Mouse (Mus musculus) induced T-regulatory cell, adult 2 months (primary cell): Measurements from ENCODE around the gene Aim2.

ENCODE experiments used
- DNase-seq: peaks from one replicate; pipeline ENCODE4 v3.0.0-alpha.2; 2012; ENCODE audit warnings: low read depth

The Aim2 gene

GRCm38 (mm10) chr1:173348527-173348926 lies 2.2 kb upstream of the Aim2 start:
- no peak for DNase-seq

GRCm38 (mm10) chr1:173349192-173349591 lies 1.5 kb upstream of the Aim2 start:
- DNase-seq: no peak

- peak; percentile 28 for DNase-seq
These were observed 733 bp upstream of the Aim2 start for GRCm38 (mm10) chr1:173349946-173350345.

DNA sequence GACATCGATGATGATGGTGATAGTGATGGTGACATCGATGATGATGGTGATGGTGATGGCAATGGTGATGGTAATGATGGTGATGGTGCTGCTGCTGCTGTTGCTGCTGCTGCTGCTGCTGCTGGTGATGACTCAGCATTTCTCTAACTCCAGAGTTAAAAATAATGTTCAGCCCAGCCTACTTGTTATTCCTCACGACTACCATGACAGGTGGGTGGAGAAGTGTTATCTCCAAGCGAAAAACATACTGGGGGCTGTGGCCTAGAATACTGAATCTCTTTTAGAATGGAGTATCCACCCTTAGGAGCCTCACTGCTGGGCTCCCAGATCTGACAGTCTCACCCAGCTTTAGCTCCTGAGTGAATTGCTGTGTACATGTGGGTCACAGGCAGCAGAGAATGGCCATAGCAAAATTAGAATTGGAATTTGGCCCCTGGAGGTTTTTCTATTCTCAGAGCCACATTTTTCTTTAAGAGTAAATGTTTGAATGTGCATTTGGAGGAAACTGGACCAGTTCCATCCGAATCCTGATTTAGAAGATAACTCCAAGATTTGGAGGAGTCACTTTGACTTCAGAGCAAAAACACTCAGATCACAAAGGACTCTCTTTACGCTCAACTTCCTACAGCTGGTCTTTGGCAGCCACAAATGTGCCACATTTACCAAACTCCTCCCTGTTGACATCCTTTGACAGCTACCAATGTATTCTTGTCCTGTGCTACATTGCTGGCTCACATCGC lies 4.6 kb downstream of the Aim2 start:
- DNase-seq: no peak

GRCm38 (mm10) chr1:173356699-173357098 lies 6.0 kb downstream of the Aim2 start:
- DNase-seq: no peak

DNA sequence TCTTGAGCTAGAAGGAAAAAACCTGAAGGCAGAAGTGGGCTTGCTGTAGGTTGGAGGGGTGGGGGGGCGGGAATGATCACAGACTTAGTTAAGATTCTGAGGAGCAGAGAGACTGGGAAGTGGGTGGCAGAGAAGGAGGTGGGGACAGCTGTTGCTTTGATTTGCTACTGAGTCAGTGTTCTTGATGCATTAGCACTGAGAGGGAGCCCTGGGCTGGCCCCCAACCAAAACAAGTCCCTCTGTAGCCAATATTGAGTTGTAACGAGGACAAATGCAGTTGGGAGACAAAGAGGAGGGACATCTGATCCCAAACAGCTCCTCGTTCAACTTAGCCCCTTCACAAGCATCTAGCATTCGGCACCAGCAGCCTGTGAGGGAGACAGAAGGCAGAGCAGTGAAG lies 7.1 kb downstream of the Aim2 start:
- no peak for DNase-seq

- no peak for DNase-seq
These were observed 9.1 kb downstream of the Aim2 start for GRCm38 (mm10) chr1:173359590-173360290.

DNA sequence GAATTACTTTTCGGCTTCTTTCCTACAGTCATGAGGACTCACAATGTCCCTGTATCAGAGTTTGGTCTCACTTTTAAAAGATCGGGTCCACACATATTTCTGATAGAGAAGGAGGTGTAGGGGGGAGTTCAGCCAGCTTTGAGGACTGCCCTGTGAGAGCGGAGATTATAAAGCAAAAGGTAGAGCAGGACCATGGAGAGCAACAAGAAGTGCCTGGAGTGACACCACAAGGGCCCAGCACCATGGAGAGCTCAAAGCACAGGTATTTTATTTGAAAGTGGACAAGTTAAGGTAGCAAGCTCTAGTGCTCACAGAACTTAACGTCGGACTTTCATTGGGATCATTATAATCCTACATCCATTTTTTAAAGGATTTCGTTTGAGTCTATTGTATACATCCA lies 11.0 kb downstream of the Aim2 start:
- peak; percentile 67 for DNase-seq

GRCm38 (mm10) chr1:173363436-173363835 lies 12.8 kb downstream of the Aim2 start:
- DNase-seq: no peak

DNA sequence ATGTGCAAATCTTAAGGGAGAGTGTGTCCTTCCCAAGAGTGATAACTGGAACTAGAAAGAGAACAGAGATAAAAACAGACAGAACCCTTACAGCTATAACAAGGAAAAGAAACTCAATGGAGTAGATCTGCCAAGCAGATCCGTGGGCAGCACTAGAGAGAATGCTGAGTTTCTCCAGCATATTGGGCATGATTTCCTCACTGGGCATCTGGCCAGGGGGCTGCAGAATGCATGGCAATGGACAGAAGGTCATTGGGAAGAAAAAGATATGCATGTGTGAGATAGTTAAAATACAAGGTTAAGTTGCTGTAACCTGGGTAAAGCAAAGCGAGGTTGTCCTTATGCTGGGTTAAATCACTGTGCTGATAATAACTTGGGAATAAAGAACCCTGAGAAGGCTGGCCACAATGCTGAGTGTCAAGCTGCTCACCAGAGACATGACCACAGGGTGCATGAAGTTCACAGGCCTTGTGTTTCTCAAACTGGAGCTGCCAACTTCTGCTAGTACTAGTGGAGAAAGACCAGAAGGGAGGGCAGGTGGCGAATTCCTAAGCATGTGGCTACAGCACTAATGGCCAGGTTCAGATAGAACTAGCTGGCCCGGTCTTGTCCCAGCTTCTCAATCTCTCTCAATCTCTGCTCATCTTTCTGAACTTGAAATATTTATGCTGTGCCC lies 13.6 kb downstream of the Aim2 start:
- DNase-seq: no peak

- no peak for DNase-seq
These were observed 15.3 kb downstream of the Aim2 start for GRCm38 (mm10) chr1:173365970-173366409.

- no peak for DNase-seq
These were observed 16.1 kb downstream of the Aim2 start for GRCm38 (mm10) chr1:173366701-173367355.

- no peak for DNase-seq
These were observed 16.8 kb downstream of the Aim2 start, which contains the start of gene Cadm3 for GRCm38 (mm10) chr1:173367356-173368046. Cadm3 (minus strand) TSS chr1:173367695.

GRCm38 (mm10) chr1:173369611-173370010 lies 18.9 kb downstream of the Aim2 start:
- no peak for DNase-seq

DNA sequence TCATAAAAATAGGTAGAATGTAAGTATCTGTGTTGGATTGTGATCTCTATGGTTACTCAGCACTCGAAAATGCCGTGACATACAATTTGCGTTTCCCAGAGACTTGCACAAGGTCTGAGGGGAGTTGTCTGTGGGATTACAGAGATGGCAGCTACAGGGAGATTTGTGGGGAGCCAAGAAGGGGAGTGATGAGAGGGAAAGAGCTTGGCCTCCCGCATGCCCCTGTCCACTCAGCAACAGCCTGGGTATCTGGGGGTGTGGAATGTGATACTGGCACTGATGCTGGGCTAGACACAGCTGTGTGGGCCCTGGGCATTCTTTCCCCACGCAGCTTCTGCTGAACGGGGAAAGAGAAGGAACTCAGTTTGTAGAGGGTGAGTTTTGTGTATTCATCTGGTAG lies 19.8 kb downstream of the Aim2 start:
- DNase-seq: no peak

GRCm38 (mm10) chr1:173371586-173371985 lies 20.9 kb downstream of the Aim2 start:
- DNase-seq: no peak

- no peak for DNase-seq
These were observed 23.3 kb downstream of the Aim2 start for GRCm38 (mm10) chr1:173374020-173374419.

GRCm38 (mm10) chr1:173377380-173378112 lies 26.9 kb downstream of the Aim2 start:
- DNase-seq: peak; percentile 48

- DNase-seq: no peak
These were observed 30.8 kb downstream of the Aim2 start for GRCm38 (mm10) chr1:173381436-173381835.

GRCm38 (mm10) chr1:173389431-173389830 lies 38.8 kb downstream of the Aim2 start:
- no peak for DNase-seq

GRCm38 (mm10) chr1:173389901-173390401 lies 39.3 kb downstream of the Aim2 start:
- no peak for DNase-seq
